Mouse (Mus musculus): Measurements from ENCODE around the gene Tusc2. TPM values are rescaled to one million over a fixed set of nuclear protein-coding genes. Genes with fewer than 3 reads are reported as not detected.

Tusc2 gene
- total RNA-seq (2021), result 10 to 100 TPM; 65.4 to 66.9 TPM

DNA sequence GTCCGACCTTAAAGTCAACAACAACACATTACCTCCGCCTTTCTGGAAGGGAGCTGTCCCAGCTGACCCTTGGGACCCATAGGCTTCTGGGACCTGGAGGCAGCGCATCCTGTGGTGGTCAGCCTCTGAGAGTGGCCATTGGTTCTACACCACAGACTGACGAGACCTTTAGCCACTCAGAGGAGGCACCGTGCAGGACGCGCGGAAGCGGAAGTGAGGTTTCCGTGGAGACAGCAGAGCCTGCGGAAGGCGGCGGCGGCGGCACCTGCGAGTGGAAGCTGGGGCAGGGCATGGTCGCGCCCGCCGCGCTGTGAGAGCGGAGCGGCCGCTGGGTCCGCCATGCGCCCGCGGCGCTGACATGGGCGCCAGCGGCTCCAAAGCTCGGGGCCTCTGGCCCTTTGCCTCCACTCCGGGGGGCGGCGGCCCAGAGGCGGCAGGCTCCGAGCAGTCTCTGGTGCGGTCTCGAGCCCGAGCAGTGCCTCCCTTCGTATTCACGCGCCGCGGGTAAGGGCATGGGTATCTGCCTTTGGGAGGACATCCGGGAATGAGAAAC lies at the start of gene Tusc2:
Gene Tusc2 (plus strand): TSS at position 227 of the 553 bp plus-strand sequence.
- DNase-seq, result peak; percentile 92
- intact Hi-C loops (cut with DNase I), result no loop called here

DNA sequence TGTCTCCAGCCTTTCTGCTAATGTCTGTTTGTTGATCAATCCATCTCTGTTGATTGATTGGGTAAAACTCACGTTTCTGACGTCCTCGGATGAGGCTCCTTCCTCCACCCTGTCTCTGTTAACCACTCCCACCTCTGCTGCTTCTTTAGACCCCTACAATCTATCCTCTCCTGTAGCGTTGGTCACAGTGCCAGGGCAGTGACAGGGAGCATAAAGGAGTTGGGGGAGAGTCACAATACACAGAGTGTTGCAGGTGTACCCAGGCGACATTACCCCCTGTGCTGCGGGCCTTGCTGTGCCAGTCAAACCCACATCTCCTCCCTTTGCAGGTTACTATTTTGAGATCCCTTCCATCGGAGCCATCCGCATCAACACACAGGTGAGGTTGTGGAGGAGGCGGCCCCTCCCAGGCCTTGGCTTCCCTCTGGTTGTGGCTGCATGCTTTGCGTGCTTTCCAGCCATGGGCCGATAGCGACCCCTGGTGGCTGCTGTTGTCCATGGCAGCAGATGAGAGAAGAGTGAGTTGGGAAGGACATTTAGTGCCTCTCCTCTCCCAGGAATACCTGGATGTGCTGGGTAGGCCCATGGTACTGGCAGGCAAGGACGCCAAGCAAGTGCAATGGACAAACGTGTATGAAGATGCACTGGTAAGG lies 48.6 kb upstream of the Tusc2 start:
- intact Hi-C loops (cut with DNase I), result loop anchor here (2.0 to 5.0 kb wide), 2 partner anchors 158 to 217 kb away; partner anchors contain the start of gene Cish

DNA sequence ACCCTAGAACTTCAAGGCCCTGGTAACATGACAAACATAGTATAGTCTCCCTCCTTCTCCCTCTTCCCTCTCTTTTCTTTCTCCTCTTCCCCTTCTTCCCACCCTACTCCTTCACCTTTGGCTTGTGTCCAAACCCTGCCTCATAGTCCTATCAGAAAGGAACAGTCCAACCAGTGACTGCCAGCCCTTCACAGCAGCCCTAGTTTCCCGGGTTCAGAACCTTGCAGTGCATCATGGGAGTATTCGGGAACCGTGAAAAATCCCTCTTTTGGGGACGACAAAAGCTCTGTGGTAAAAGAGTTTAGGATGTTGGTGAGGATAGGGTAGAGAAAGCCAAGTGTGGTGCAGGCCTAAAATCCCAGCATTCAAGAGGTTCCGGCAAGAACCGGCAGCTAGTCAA lies 42.7 kb upstream of the Tusc2 start:
- intact Hi-C loops (cut with DNase I), result no loop called here

More for the DNA sequence above, 48.6 kb upstream of the Tusc2 start:
- peak; percentile 90 for DNase-seq

DNA sequence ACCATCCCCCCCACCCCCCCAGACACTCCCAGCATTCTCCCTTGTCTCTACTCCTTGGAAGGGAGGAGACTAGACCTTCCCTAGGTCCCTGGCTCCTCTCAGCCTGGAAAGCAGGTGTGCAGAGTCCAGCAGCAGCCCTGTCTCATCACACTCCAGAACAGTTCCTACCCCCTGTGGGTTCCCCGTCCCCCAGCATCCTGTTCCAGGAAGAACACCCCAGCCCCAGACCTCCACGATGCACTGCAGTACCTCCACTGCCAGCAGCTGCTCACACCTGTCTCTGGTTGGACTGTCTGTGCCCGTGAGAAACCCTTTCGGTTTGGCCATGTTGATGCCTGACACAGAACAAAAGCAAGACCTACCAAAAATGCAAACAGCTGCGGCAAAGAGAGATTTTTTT lies 41.9 kb upstream of the Tusc2 start:
- intact Hi-C loops (cut with DNase I), result no loop called here
- no peak for DNase-seq

More for the DNA sequence above, 42.7 kb upstream of the Tusc2 start:
- no peak for DNase-seq

DNA sequence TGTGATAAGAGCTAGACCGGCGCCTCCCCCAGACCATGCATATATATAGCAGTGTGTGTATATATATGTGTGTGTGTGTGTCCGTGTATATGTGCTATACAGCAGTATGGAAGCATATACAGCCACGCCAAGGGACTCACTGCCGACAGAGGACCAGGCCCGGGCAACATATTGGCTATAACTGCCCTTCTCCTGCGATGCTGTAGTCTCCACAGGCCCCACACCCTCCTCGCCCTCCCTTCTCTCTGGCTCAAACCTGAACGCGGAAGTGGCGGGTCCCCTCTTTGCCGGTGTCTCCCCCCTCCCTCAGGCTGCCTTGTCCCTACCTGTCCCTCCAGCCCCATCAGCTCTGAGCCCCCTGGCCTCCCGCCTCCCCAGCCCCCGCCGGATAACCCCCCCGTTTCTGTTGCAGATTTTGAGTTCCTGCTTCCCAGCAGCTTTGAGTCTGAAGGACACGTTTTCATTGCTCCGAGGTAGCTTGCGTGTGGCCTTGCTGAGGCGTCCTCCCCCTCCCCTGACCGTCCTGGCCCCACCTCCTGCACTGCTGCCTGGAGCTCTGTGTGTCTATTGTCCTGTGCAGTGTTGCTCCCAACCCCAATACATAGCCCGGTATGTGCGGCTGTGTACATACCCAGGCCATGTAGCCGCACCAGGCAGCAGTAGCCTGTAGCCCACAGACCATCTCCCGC lies 41.2 kb upstream of the Tusc2 start:
- intact Hi-C loops (cut with DNase I), result no loop called here
- no peak for DNase-seq

DNA sequence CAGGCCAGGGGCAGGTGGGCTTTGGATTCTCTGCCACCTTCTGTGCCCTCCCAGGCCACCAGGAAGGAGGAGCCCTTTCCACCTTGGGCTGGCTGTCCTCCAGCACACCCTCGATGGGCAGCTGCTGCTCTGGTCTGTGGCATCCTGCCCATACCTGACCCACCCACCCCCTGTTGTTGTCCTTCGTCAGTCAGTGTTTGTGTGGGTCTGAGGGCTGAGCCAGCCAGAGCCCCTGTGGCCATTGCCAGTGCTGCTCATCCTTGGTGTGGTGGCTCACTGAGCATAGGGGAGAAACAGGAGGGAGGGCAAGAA lies 40.7 kb upstream of the Tusc2 start:
- intact Hi-C loops (cut with DNase I), result no loop called here
- no peak for DNase-seq

DNA sequence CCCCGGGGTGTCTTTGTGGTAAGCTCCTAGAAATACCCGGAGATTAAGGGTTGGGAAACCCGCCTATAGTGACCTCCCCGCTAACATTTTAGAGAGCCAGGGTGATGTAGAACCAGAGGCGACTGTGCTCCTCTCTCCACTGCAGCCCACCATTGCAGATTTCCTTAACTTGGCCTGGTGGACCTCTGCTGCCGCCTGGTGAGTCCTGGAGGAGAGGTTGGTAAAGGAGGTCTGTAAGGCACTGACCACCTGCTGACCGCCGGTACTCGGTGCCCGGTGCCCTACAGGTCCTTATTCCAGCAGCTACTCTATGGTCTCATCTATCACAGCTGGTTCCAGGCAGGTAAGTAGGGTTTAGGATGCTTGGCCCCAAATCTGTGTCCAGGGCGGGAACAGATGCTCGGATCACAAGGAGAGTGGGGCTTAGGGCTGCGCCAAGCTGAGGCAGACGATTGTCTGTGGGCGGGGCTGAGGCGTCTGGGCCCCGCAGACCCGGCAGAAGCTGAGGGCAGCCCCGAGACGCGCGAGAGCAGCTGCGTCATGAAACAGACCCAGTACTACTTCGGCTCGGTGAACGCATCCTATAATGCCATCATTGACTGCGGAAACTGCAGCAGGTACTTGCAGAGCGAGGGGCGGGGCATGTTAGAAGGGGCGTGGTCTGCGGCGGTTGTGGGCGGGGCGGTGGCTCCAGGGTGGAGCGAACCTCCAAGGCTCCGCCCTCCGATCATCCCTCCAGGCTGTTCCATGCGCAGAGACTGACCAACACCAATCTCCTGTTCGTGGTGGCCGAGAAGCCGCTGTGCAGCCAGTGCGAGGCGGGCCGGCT lies 36.6 kb upstream of the Tusc2 start:
- intact Hi-C loops (cut with DNase I), result no loop called here

DNA sequence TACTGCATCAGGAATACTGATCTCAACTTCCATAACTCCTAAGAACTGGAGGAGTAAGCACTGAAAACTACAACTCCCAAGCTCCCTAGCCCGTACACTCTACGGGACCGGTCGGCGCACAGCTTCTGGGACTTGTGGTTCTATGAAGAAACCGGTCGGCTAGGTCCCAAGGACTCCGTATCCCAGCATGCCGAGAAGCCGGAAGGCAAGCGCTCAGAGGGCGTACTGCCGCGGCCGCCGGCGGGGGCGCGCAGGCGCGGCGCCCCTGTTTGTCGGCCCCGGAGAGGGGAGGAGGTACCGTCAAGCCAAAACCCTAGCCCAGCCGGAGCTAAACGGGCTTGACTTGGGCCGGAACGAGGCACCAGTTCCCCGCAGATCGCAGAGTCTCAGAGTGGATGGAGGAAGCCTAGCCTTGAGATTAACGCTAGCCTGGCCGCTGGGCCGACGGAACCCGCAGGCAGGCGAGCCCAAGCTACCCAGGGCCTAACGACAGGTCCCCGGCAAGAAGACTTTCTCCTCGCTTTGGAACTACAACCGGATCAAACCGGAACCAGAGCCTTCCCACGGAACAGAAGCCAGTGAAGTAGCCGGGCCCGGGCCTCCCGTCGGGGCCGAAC lies 29.2 kb upstream of the Tusc2 start, which contains the start of gene Tmem115:
Gene Tmem115 (plus strand): TSS at position 155 of the 617 bp plus-strand sequence.
- DNase-seq, result peak; percentile 94
- intact Hi-C loops (cut with DNase I), result no loop called here

More for the DNA sequence above, 36.6 kb upstream of the Tusc2 start:
- peak; percentile 76 for DNase-seq

DNA sequence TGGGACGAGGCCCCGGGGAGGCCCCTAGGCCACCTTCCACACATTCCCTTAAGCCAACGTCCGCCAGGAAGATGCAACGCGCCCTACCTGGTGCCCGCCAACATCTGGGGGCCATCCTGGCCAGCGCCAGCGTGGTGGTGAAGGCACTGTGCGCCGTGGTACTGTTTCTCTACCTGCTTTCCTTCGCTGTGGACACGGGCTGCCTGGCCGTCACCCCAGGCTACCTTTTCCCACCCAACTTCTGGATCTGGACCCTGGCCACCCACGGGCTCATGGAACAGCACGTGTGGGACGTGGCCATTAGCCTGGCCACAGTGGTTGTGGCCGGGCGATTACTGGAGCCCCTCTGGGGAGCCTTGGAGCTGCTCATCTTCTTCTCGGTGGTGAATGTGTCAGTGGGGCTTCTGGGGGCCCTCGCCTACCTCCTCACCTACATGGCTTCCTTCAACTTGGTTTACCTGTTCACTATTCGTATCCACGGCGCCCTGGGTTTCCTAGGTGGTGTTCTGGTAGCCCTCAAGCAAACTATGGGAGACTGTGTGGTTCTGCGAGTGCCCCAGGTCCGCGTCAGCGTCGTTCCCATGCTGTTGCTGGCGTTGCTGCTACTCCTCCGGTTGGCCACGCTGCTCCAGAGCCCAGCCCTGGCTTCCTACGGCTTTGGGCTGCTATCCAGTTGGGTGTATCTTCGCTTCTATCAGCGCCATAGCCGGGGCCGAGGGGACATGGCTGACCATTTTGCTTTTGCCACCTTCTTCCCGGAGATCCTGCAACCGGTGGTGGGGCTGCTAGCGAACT lies 28.4 kb upstream of the Tusc2 start:
- no peak for DNase-seq
- intact Hi-C loops (cut with DNase I), result no loop called here

DNA sequence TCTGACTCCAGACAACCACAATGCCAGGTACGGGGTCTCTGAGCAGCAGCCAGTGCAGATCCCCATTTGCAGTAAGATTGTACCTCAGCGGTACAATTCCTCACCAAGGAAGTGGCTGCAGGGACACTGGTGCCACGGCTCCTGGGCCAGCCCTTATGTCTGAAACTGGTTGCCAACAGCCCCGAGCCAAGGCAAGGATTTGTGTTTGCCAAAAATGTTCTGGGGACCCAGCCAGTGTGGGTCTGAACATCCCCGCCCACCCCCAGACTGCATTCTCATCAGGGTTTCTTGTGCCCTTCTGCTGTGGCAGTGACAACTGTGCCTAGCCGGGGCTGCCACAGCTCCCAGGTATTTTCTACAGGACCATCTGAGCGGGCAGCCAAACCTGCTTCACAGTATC lies 24.8 kb upstream of the Tusc2 start:
- peak; percentile 59 for DNase-seq
- intact Hi-C loops (cut with DNase I), result no loop called here

DNA sequence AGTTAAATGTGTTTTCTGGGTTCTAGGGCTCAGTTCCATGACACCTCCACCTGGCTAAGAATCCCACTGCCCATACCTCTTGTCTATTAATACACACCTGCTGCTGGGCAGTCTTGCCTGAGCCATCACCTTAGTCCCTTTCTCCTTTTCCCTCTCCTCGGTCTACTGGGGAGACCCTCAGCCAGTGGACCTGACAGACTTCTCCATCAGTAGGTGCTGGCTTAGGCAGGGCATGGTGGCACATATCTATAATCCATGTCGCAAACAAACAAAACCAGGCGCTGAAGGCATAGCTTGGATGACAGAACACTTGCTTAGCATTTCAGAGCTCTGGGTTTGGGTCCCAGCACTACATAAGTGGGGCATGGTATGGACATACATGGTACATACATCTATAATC lies 24.3 kb upstream of the Tusc2 start:
- DNase-seq, result no peak
- intact Hi-C loops (cut with DNase I), result no loop called here

DNA sequence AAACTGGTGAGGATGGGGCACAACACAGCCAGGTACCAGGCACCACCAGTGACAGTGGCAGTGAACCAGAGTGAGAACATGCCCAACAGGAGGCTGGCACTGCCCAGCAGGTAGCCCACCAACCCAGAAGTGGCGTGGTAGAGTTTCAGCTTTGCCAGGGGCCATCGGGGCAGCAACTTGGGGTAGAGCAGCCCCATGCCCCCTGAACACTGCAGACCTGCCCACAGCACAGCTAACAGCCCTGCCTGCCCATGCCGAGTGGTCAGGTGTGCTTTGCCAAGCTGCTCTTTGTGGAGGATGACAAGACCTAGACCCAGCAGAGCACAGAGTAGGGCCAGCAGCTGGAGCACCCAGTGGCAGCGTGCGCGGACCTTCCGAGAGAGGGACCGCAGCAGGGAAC lies 23.1 kb upstream of the Tusc2 start:
- DNase-seq, result no peak
- intact Hi-C loops (cut with DNase I), result no loop called here

DNA sequence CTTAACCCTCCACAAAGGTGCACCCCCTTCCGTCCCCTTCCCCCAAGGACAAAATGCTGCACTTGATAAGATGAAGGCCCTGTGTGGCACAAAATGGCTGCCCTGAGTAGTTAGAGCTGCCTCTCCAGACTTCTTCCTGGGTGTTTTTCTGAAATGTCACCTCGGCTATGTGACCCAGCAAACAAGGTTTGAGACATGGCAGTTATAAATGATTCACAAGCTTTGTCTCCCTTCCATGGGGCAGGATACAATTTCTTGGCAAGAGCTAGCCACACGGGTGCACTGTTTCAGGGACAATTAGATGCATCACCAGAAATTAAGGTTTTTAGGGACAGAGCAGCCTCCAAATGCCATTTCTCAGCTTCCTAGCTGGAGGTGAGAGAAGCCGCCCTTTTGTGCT lies 22.6 kb upstream of the Tusc2 start:
- DNase-seq, result no peak
- intact Hi-C loops (cut with DNase I), result no loop called here

DNA sequence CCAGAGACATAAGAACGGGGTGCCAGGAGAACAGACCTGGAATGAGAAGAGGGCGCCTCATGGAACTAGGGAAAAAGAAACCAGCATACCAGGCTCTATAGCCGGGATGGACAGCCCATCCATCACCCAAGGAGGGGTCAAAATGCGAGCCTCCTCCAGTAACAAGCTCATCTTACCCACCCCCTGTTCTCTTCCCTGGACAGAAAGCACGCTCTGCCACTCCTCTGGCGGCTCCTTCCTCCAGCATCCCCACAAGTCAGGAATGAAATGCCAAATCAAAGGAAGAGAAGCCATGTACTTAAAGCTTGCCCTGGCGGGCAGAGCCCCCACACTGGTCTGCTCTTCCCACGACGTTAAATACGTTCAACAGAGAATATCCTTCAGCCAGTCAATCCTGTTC lies 22.1 kb upstream of the Tusc2 start:
- DNase-seq, result no peak
- intact Hi-C loops (cut with DNase I), result no loop called here

DNA sequence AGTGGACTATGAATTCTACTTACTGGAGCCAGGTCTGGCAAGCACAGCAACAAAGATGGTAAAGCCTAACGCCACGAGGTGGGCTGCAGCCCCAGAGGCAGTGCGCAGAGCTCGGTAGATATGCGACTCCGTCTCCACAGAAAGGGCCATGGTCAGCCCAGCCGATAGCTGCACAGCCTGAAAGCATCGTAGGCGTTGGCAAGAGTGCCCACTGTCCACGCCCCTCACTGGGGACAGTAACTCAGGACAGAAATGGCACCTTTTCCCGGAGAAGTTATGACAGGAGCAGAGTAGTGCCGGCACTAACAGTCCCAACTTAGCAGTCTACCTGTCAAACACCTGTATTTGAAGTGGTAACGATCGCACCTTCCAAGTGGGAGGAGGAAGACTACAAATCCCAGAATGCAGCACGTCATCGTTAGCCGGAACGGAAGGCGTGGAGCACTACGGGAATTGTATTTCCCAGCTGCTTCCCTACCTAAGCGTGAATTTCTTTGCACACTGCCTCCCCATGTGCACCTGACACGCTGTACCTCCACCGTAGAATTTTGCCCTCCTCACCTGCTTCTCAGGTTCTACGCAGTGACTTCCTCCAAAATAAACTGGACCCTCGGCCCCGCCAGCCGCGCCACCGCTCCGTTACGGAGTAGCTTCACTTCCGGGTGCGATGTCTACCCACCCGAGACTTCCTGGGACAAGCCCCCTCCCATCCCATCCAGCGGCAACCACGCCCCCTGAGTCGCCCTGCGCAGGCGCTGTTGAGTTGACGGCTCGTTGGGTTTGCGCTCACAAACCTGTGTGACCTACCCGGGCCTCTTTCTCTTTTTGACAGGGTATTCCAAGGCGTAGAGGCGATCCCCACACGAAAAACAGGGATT lies 21.3 kb upstream of the Tusc2 start, which contains the start of the genes Cyb561d2 and Nprl2:
Gene Cyb561d2 (minus strand): TSS at position 720 of the 878 bp plus-strand sequence.
Gene Nprl2 (plus strand): TSS at position 753 of the 878 bp plus-strand sequence.
- intact Hi-C loops (cut with DNase I), result no loop called here
- peak; percentile 96 for DNase-seq

DNA sequence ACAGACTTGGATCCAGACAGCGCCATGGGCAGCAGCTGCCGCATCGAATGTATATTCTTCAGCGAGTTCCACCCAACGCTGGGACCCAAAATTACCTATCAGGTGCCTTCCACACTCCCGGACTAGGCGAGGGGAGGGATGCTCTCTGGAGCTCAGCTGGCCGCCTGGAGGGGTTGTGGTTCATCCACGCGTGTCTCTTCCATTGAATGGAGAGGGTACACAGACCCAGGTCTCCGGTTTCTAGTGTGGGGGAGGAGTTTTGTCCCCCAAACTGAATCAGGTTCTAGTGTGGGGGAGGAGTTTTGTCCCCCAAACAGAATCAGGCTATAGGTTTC lies 20.7 kb upstream of the Tusc2 start:
- intact Hi-C loops (cut with DNase I), result no loop called here
- DNase-seq, result no peak

DNA sequence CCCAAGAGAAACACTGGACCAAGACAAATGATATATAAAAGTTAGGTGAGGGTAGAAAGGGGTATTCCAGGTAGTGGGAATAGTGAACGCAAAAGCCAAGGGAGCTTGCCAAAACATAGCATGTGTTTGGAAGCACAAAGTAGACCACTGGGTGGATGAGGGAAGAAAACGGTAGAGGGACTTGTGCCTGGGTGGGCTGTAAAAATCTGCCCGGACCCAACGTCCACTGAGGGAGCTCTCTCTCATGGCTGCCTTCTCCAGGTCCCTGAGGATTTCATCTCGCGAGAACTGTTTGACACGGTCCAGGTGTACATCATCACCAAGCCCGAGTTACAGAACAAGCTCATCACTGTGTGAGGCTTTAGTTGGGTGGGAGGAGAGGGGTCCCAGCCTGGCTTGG lies 20.3 kb upstream of the Tusc2 start:
- no peak for DNase-seq

DNA sequence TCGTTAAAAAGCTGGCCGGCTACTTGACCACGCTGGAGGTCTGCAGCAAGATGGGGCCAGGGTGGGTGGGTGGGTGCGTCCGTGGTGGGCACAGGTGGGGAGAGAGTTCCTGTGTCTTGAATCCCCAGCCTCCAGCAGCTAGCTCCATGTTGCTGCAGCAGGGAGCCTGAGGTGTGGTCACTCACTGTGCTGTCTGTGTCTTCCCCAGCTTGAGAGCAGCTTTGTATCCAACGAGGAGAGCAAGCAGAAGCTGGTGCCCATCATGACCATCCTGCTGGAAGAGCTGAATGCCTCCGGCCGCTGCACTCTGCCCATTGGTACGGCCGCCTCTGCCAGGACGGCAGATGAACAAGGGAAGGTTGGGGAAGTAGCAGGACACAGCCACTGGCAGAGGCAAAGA lies 19.8 kb upstream of the Tusc2 start:
- intact Hi-C loops (cut with DNase I), result no loop called here
- no peak for DNase-seq

More for the DNA sequence above, 20.3 kb upstream of the Tusc2 start:
- intact Hi-C loops (cut with DNase I), result no loop called here

DNA sequence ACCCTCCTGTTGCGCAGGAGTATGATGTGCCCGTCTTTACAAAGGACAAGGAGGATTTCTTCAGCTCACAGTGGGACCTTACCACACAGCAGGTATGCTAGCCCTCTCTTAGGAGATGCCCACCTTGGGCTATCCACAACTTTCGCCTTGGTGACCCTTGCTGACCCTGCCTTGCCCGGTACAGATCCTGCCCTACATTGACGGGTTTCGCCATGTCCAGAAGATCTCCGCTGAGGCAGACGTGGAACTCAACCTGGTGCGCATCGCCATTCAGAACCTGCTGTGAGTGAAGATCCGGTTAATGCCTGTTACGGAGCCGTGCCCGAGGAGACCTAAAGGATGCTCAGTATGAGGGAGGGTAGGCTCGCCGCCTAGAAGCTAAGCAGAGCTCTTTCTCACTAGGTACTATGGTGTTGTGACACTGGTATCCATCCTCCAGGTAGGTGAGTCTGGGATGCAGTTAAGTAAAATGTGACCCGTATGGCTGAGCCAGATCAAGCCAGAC lies 18.8 kb upstream of the Tusc2 start:
- intact Hi-C loops (cut with DNase I), result no loop called here
- DNase-seq, result no peak

Data from left cerebral cortex, postnatal 4 days (tissue).